In the genomic region with DNA sequence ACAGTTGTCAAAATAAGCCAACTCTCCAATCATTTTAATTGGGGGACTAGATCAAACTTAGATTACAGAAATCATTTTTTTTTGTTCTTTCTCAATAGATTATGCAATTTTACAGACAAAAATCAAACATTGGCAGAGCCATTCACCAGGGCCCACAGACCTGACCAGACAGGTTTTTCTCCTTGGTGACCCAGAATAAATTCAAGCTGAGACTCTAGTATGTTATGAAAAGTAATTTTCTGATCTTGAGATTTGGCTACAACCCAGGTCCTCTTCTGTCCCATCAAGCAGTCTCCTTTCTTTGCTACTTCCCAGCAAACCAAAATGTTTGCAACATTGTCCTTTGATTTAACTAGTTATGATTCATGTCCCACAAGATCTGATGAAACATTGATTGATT, we compare ENCODE assay signal across 12 mouse cellular contexts.
A peak's percentile ranks its signal among the peaks of the same experiment; 100 is the strongest.
DNase-seq lines count a peak whose midpoint lies in the region.
"Had no signal": no experiment of that assay in that cellular context is flagged by ENCODE, and none has a peak within 500 bp of the region (broad histone marks: within the 10 kb centered on the region; RNA-seq: fewer than 3 reads in every experiment).

No protein-coding gene starts in this region.

- DNase-seq in lung, adult 18-20 months, result peak; percentile 4 to 49
- DNase-seq in lung, postnatal 4 days, result no peak
- DNase-seq in gonadal fat pad, adult 2 months (ENCODE audit: low read depth), result peak; percentile 19
- peak; percentile 6 for DNase-seq in lung, postnatal 10 days
- DNase-seq in embryo, embryonic 10.5 days (ENCODE audit: low spot score), result no peak
- DNase-seq in heart, adult 11 months, result no peak
- DNase-seq: adrenal gland, postnatal 14 days; cerebellum, adult 11-12 months; cerebellum, adult 9-10 months; cerebellum, postnatal 25 days; gastrocnemius, postnatal 10 days; heart, postnatal 36 days had no signal

Comparison
In these comparisons a context has a peak if more than half of its experiments do, and no peak if none do; other contexts are left out.
1. DNase-seq: peak in lung, adult 18-20 months (2 of 2), gonadal fat pad, adult 2 months (single experiment) and lung, postnatal 10 days (single experiment); none in lung, postnatal 4 days (0 of 2), embryo, embryonic 10.5 days (single experiment) and heart, adult 11 months (single experiment).